Mouse (Mus musculus): Measurements from ENCODE around the gene Ly6g6e. TPM values are rescaled to one million over a fixed set of nuclear protein-coding genes. Genes with fewer than 3 reads are reported as not detected.

The Ly6g6e gene
- total and polyA plus RNA-seq, 3 experiments = 0.23 TPM; not detected in 2

DNA sequence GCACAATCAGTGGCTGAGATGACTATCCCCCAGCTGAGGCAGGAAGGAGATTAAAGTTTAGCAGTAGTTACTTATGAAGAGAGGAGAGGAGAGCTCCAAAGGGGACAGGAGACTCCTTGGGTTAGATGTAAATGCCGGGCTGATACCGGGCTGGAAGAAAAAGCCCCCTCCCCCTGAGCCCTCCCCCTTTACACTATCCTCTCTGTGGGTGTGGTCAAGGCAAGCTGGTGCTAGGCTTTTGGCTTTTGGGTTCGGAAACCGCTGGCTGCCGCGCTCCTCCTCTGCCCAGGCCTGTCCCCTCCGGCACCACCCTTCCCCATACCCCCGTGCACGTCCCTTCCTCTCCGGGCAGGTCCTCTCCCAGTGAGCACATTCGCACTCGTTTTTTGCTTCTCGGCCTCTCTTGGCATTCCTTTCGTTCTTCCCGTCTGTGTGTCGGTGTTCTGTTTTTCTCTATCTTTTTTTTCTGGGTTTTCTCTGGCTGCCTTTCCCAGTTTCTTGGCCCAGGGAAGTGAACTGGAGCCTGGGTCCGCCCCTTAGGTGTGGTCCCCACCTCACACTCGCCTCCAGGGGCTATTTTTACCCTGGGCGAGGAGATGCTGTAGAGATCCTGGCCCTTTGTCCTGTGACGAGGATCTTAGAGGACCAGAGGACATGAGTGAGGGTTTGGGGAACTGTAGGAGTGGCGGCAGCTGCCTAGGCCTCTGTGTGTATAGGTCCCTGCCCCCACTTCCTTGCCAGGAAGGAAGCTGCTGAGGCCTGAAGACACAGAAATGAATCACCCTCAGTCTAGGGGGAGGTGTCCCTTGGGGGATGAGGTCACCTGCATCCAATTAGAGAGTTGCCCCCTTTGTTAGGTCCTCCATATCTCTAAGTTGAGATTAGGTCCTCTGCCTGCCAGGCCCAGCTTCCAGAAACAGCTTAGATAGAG, 25.3 kb upstream of the Ly6g6e start (continued):
- TF ChIP-seq TAL1 (IDR thresholded peaks at IDR 0.05; ENCODE audit: low read length) (no peak), KAT2A (conservative IDR thresholded peaks at IDR 0.05; ENCODE audit: low read depth, low read length) (peak; percentile 28; the same call in 1 of the 2 replicates), JUND (IDR thresholded peaks at IDR 0.05; ENCODE audit: low read depth, low read length) (peak; percentile 67; the same call in 1 of the 2 replicates), BHLHE40 (IDR thresholded peaks at IDR 0.05; ENCODE audit: borderline replicate concordance, low read depth, low read length) (no peak; the same call in 1 of the 2 replicates), ETS1 (IDR thresholded peaks at IDR 0.05; ENCODE audit: low read depth, low read length) (peak; percentile 98), ZMIZ1 (IDR thresholded peaks at IDR 0.05; ENCODE audit: low read depth, low read length) (peak; percentile 82), MYC (IDR thresholded peaks at IDR 0.05; ENCODE audit: low read depth, low read length) (peak; percentile 60; the same call in 1 of the 2 replicates), HCFC1 (IDR thresholded peaks at IDR 0.05; ENCODE audit: low read depth, low read length) (peak; percentile 78), CHD1 (IDR thresholded peaks at IDR 0.05; ENCODE audit: low read depth, low read length) (peak; percentile 96), ELF1 (IDR thresholded peaks at IDR 0.05; ENCODE audit: low read depth, low read length) (peak; percentile 55), SIN3A (IDR thresholded peaks at IDR 0.05; ENCODE audit: low read length) (peak; percentile 87), POLR2AphosphoS2 (IDR thresholded peaks at IDR 0.05; ENCODE audit: low read length) (no peak; the same call in 1 of the 2 replicates)

GRCm38 (mm10) chr17:35052271-35052798, 24.4 kb upstream of the Ly6g6e start:
- Histone ChIP-seq H3K4me3 (ENCODE audit: control insufficient read depth in 1 of 2, insufficient read depth in 1 of 2, low read depth in 2 of 2, low read length in 2 of 2) (peak overlapping the region; percentile 18 to 76), H3K4me1 (ENCODE audit: control insufficient read depth in 1 of 2, insufficient read depth in 2 of 2, low read length in 2 of 2) (peaks cover 0 to 23% of the 10 kb centered on the region in 2 experiments; a peak in 3 of 4 replicates), H3K36me3 (ENCODE audit: control insufficient read depth in 1 of 2, insufficient read depth in 2 of 2, low read length in 2 of 2) (peaks cover 9 to 23% of the 10 kb centered on the region in 2 experiments), H3K79me2 (ENCODE audit: control insufficient read depth, insufficient read depth, low read length, poor library complexity) (peaks cover 42% of the 10 kb centered on the region), H3K27ac (ENCODE audit: control insufficient read depth, low read depth, low read length) (peak overlapping the region; percentile 78), H3K27me3 (ENCODE audit: control insufficient read depth in 1 of 2, insufficient read depth in 2 of 2, low read length in 2 of 2) (no peaks in the 10 kb centered on the region), H3K9me3 (replicated peaks; ENCODE audit: insufficient read depth, low read length) (no peaks in the 10 kb centered on the region), H3K9ac (ENCODE audit: control insufficient read depth, low read depth, low read length, poor library complexity, severe bottlenecking) (peak overlapping the region; percentile 51)
- no peak for TF ChIP-seq E2F4 (IDR thresholded peaks at IDR 0.05; ENCODE audit: borderline replicate concordance, low read depth, low read length)
- TF ChIP-seq ZKSCAN1 (IDR thresholded peaks at IDR 0.05; ENCODE audit: low read depth, low read length) = no peak
- no peak for TF ChIP-seq GATA1 (IDR thresholded peaks at IDR 0.05; ENCODE audit: low read depth, low read length)
- DNase-seq (ENCODE audit: low read depth, low spot score) = no peak
